ENCODE assay signal across 8 mouse cellular contexts in the genomic region with DNA sequence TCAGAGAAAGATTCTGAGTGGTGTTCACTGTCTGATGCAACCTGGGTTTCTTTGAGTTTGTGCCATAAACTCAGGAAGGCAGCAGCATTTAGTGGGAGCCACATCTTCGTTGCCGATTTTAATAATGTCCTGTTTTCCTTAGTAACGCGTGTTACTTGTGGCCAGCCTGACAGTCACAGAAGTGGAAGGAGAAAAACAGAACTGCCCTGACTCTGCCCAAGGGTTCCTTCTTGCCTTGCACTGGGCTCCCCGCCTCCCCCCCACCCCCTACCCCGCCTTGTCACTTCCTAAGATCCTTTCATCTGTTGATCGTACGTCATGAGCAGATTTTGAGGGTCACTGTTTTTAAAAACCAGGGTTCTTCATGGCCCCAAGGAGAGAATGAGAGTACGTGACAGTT.
DNase-seq lines count a peak whose midpoint lies in the region; ATAC-seq and TF ChIP-seq lines count a peak whose summit lies in the region.

No protein-coding gene starts in this region.

- WGBS in hindbrain, embryonic 12.5 days = 77% methylated on average over 9 of the region's 9 CpGs
- 78% methylated on average over 9 of the region's 9 CpGs for WGBS in hindbrain, embryonic 11.5 days
- WGBS in embryonic facial prominence, embryonic 14.5 days = 77% methylated on average over 9 of the region's 9 CpGs
- WGBS in limb, embryonic 13.5 days = 55% methylated on average over 9 of the region's 9 CpGs

- peak overlapping the region; percentile 66 for H3K27ac ChIP-seq in hindbrain, embryonic 12.5 days
- no peak overlapping the region for H3K27ac ChIP-seq in hindbrain, embryonic 11.5 days (ENCODE audit: low read depth, low read length)
- peak overlapping the region; percentile 32 for H3K27ac ChIP-seq in bone marrow macrophage, adult 2 months (ENCODE audit: insufficient read depth, low read depth, low read length)
- peak overlapping the region; percentile 73 for H3K27ac ChIP-seq in embryonic facial prominence, embryonic 14.5 days (replicated peaks; ENCODE audit: low read depth, low read length)
- peak overlapping the region; percentile 74 for H3K27ac ChIP-seq in limb, embryonic 13.5 days

- ATAC-seq in hindbrain, embryonic 12.5 days (ENCODE audit: low FRiP score) = no peak
- ATAC-seq in hindbrain, embryonic 11.5 days (ENCODE audit: low FRiP score) = no peak
- no peak for ATAC-seq in embryonic facial prominence, embryonic 14.5 days (ENCODE audit: low read depth)
- ATAC-seq in limb, embryonic 13.5 days (ENCODE audit: low FRiP score, low read depth) = no peak

- no peak for TF ChIP-seq POLR2A in bone marrow macrophage, adult 2 months (IDR thresholded peaks at IDR 0.05; ENCODE audit: borderline replicate concordance, low read depth, low read length)

- no peak for TF ChIP-seq CTCF in bone marrow macrophage, adult 2 months (IDR thresholded peaks at IDR 0.05; ENCODE audit: low read depth, low read length)

- peaks cover 35% of the 10 kb centered on the region for H3K36me3 ChIP-seq in hindbrain, embryonic 12.5 days
- peaks cover 8% of the 10 kb centered on the region; the same call in 1 of the 2 replicates for H3K36me3 ChIP-seq in hindbrain, embryonic 11.5 days (ENCODE audit: control insufficient read depth, insufficient read depth, low read length)
- H3K36me3 ChIP-seq in embryonic facial prominence, embryonic 14.5 days (ENCODE audit: control insufficient read depth, insufficient read depth, low read length) = peaks cover 20% of the 10 kb centered on the region
- peaks cover 85% of the 10 kb centered on the region for H3K36me3 ChIP-seq in limb, embryonic 13.5 days

- no peak overlapping the region for H3K9ac ChIP-seq in hindbrain, embryonic 12.5 days
- no peak overlapping the region for H3K9ac ChIP-seq in hindbrain, embryonic 11.5 days (ENCODE audit: low read depth, low read length)
- no peak overlapping the region for H3K9ac ChIP-seq in embryonic facial prominence, embryonic 14.5 days (ENCODE audit: low read depth, low read length)
- 0 out of 2 replicates have a peak overlapping the region, but pooled peaks have one; percentile 26 for H3K9ac ChIP-seq in limb, embryonic 13.5 days

- H3K4me1 ChIP-seq in hindbrain, embryonic 12.5 days = peaks cover 60% of the 10 kb centered on the region
- peaks cover 16% of the 10 kb centered on the region for H3K4me1 ChIP-seq in hindbrain, embryonic 11.5 days (replicated peaks; ENCODE audit: control insufficient read depth, insufficient read depth, low read length)
- H3K4me1 ChIP-seq in bone marrow macrophage, adult 2 months (ENCODE audit: control insufficient read depth, insufficient read depth, low read length) = peaks cover 16% of the 10 kb centered on the region
- peaks cover 50% of the 10 kb centered on the region for H3K4me1 ChIP-seq in embryonic facial prominence, embryonic 14.5 days (ENCODE audit: control insufficient read depth, insufficient read depth, low read length)
- peaks cover 65% of the 10 kb centered on the region for H3K4me1 ChIP-seq in limb, embryonic 13.5 days

- no peak overlapping the region for H3K4me3 ChIP-seq in hindbrain, embryonic 12.5 days
- no peak overlapping the region for H3K4me3 ChIP-seq in hindbrain, embryonic 11.5 days (ENCODE audit: low read depth, low read length)
- H3K4me3 ChIP-seq in bone marrow macrophage, adult 2 months (ENCODE audit: insufficient read depth, low read length) = no peak overlapping the region
- no peak overlapping the region for H3K4me3 ChIP-seq in embryonic facial prominence, embryonic 14.5 days (ENCODE audit: low read depth, low read length)
- H3K4me3 ChIP-seq in limb, embryonic 13.5 days = no peak overlapping the region

- no peak for DNase-seq in hindbrain, embryonic 11.5 days (ENCODE audit: low spot score)
- DNase-seq in embryonic facial prominence, embryonic 14.5 days (ENCODE audit: low spot score) = no peak
- DNase-seq in adrenal gland, postnatal 25 days = no peak
- no peak for DNase-seq in thymus, postnatal 0 days (ENCODE audit: low spot score)
- no peak for DNase-seq in Muller cell, postnatal 12 days (ENCODE audit: inconsistent ontology term)

- no peaks in the 10 kb centered on the region for H3K9me3 ChIP-seq in hindbrain, embryonic 12.5 days (replicated peaks)
- no peaks in the 10 kb centered on the region for H3K9me3 ChIP-seq in hindbrain, embryonic 11.5 days (ENCODE audit: control insufficient read depth, low read length)
- no peaks in the 10 kb centered on the region for H3K9me3 ChIP-seq in embryonic facial prominence, embryonic 14.5 days (ENCODE audit: control insufficient read depth, low read length)
- H3K9me3 ChIP-seq in limb, embryonic 13.5 days = no peaks in the 10 kb centered on the region

- no peak overlapping the region for H3K4me2 ChIP-seq in hindbrain, embryonic 12.5 days (replicated peaks)
- H3K4me2 ChIP-seq in hindbrain, embryonic 11.5 days (replicated peaks; ENCODE audit: low read depth, low read length) = no peak overlapping the region
- no peak overlapping the region for H3K4me2 ChIP-seq in embryonic facial prominence, embryonic 14.5 days (ENCODE audit: low read depth, low read length)
- H3K4me2 ChIP-seq in limb, embryonic 13.5 days (replicated peaks) = peak overlapping the region; percentile 9; the same call in 1 of the 2 replicates

- no peaks in the 10 kb centered on the region for H3K27me3 ChIP-seq in hindbrain, embryonic 12.5 days
- H3K27me3 ChIP-seq in hindbrain, embryonic 11.5 days (ENCODE audit: control insufficient read depth, insufficient read depth, low read length) = no peaks in the 10 kb centered on the region
- H3K27me3 ChIP-seq in embryonic facial prominence, embryonic 14.5 days (replicated peaks; ENCODE audit: control insufficient read depth, insufficient read depth, low read length) = no peaks in the 10 kb centered on the region
- H3K27me3 ChIP-seq in limb, embryonic 13.5 days = no peaks in the 10 kb centered on the region
